In the genomic region with DNA sequence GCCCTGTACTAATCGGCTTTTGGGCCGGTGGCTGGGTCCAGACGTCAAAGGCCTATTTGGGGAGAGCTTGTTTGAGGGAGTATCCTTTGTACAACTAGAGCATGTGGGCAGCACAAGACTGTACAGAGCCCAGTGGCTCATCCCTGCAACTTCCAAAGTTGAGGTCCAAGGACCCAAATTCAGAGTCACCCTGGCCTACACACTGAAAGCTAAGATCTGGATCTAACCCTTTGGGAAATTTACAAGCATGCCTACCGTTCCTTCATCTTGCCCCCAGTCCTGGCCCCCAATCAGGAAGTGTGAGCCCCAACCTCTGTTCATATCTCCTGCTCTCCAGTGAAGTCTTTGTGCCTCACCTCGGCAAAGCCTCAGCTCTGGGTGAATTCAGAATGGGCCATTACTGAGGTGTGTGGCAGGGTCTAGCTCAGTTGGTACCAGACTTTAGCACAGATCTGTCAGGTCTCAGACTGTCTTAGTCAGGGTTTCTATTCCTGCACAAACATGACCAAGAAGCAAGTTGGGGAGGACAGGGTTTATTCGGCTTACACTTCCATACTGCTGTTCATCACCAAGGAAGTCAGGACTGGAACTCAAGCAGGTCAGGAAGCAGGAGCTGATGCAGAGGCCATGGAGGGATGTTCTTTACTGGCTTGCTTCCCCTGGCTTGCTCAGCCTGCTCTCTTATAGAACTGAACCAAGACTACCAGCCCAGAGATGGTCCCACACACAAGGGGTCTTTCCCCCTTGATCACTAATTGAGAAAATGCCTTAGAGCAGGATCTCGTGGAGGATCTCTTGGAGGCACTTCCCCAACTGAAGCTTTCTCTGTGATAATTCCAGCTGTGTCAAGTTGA, we compare ENCODE assay signal across 8 mouse cellular contexts. TPM values are rescaled to one million over a fixed set of nuclear protein-coding genes. Genes with fewer than 3 reads are reported as not detected.
DNase-seq lines count a peak whose midpoint lies in the region; ATAC-seq lines count a peak whose summit lies in the region.
"Not testable (repeated sequence)": the region's sequence is repeated elsewhere in the genome, so short reads cannot be mapped to it uniquely, and the experiment has no call there.

No protein-coding gene starts in this region.

- peak; percentile 54 for ATAC-seq in frontal cortex, adult (ENCODE audit: low TSS enrichment)
- ATAC-seq in hindbrain, embryonic 13.5 days (ENCODE audit: low FRiP score) = peak; percentile 54
- peak; percentile 9; the same call in 1 of the 2 replicates for ATAC-seq in liver, embryonic 16.5 days (ENCODE audit: low read depth)

- DNase-seq in NIH3T3 (ENCODE audit: low read depth) = peak; percentile 74
- peak; percentile 32 for DNase-seq in embryo, embryonic 11 days
- DNase-seq in kidney, postnatal 14 days = peak; percentile 42
- DNase-seq in naive thymus-derived CD4-positive, alpha-beta T cell, adult 2 months (ENCODE audit: low read depth) = peak; percentile 53
- peak; percentile 44 for DNase-seq in testis, postnatal 10 days (ENCODE audit: low spot score)

- peak overlapping the region; percentile 62 for H3K27ac ChIP-seq in hindbrain, embryonic 13.5 days
- H3K27ac ChIP-seq in liver, embryonic 16.5 days (ENCODE audit: low read length) = peak overlapping the region; percentile 81

- peak overlapping the region; percentile 84; the same call in 1 of the 2 replicates for H3K9ac ChIP-seq in hindbrain, embryonic 13.5 days
- H3K9ac ChIP-seq in liver, embryonic 16.5 days (ENCODE audit: low read depth, low read length) = not testable (repeated sequence)

- H3K4me1 ChIP-seq in hindbrain, embryonic 13.5 days (replicated peaks) = peaks cover 41% of the 10 kb centered on the region
- peaks cover 42% of the 10 kb centered on the region for H3K4me1 ChIP-seq in liver, embryonic 16.5 days (ENCODE audit: control insufficient read depth, low read depth, low read length)

- peak overlapping the region; percentile 87; the same call in 1 of the 2 replicates for H3K4me3 ChIP-seq in hindbrain, embryonic 13.5 days
- not testable (repeated sequence) for H3K4me3 ChIP-seq in liver, embryonic 16.5 days (ENCODE audit: low read depth, low read length)

- H3K9me3 ChIP-seq in hindbrain, embryonic 13.5 days; liver, embryonic 16.5 days (replicated peaks; ENCODE audit: control insufficient read depth, low read length): not testable (repeated sequence)

- 42% methylated on average over 7 of the region's 7 CpGs for WGBS in hindbrain, embryonic 13.5 days
- WGBS in liver, embryonic 16.5 days (ENCODE audit: insufficient replicate concordance) = 23% methylated on average over 7 of the region's 7 CpGs

- peaks cover 41% of the 10 kb centered on the region for H3K36me3 ChIP-seq in hindbrain, embryonic 13.5 days
- H3K36me3 ChIP-seq in liver, embryonic 16.5 days (ENCODE audit: control insufficient read depth, insufficient read depth) = peaks cover 41% of the 10 kb centered on the region

- not testable (repeated sequence) for H3K27me3 ChIP-seq in hindbrain, embryonic 13.5 days; liver, embryonic 16.5 days (ENCODE audit: control insufficient read depth, insufficient read depth, low read depth, low read length)

- peak overlapping the region; percentile 99 for H3K4me2 ChIP-seq in hindbrain, embryonic 13.5 days
- H3K4me2 ChIP-seq in liver, embryonic 16.5 days (ENCODE audit: low read depth, low read length) = not testable (repeated sequence)

RNA-seq across cellular contexts. Expression of gene Scyl1, which starts 22.9 kb away (rescaled TPM):
- polyA plus RNA-seq in hindbrain, embryonic 13.5 days (2015; fragmentation: Nextera tagmentation; extraction: Ambion mirVana) = 67.6 and 72.4 TPM in 2 replicates
- polyA plus RNA-seq in liver, embryonic 16.5 days (2015; fragmentation: Nextera tagmentation; extraction: Ambion mirVana) = 19.3 and 21.5 TPM in 2 replicates

RNA-seq across cellular contexts. Expression of gene Ltbp3, which starts 53.4 kb away (rescaled TPM):
- 10.6 and 11.2 TPM in 2 replicates for polyA plus RNA-seq in hindbrain, embryonic 13.5 days (2015; fragmentation: Nextera tagmentation; extraction: Ambion mirVana)
- polyA plus RNA-seq in liver, embryonic 16.5 days (2015; fragmentation: Nextera tagmentation; extraction: Ambion mirVana) = 0.74 and 4.6 TPM in 2 replicates
